Mouse (Mus musculus): ENCODE data around the gene Klhl41. TPM values are rescaled to one million over a fixed set of nuclear protein-coding genes. Genes with fewer than 3 reads are reported as not detected.

Gene Klhl41
- polyA plus RNA-seq, 1 experiment from 2014 or later: 0.23 TPM

DNA sequence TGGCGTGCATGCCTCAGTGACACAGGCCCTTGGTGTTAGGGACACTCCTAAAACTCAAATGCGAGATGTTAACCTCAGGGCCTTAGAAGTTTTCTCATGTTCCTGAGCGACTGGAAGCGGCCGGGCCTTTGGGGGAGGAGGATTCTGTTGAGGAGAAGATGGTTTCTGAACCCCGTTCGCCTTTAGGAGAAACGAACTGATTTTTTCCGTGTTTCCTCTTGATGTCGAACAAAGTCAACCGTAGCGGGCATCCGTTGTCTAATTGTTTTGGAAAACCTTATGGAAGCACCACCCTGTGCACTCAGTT is 53.6 kb downstream of the Klhl41 start:
- Histone ChIP-seq H3K4me3 (ENCODE audit: low read depth, low read length) (peak overlapping the region; percentile 97), H3K36me3 (ENCODE audit: control insufficient read depth, insufficient read depth, low read length) (no peaks in the 10 kb centered on the region), H3K27me3 (ENCODE audit: control insufficient read depth, insufficient read depth, low read depth, low read length) (no peaks in the 10 kb centered on the region), H3K4me1 (ENCODE audit: control insufficient read depth, insufficient read depth, low read length) (peaks cover 16% of the 10 kb centered on the region), H3K9ac (ENCODE audit: low read depth, low read length) (peak overlapping the region; percentile 90), H3K4me2 (ENCODE audit: low read length) (peak overlapping the region; percentile 71), H3K27ac (ENCODE audit: low read length) (peak overlapping the region; percentile 92), H3K9me3 (replicated peaks; ENCODE audit: control insufficient read depth, low read length, poor library complexity, severe bottlenecking) (no peaks in the 10 kb centered on the region)
- no peak for ATAC-seq
- WGBS: under 1% methylated on average over 13 of the region's 13 CpGs

Other genes starting within 250 kb of the Klhl41 start
- 0.58 and 0.88 TPM in 2 replicates for gene Lrp2, start 84.1 kb upstream of the Klhl41 start, polyA plus RNA-seq (2015; fragmentation: Nextera tagmentation; extraction: Ambion mirVana)
- gene Bbs5, start 22.9 kb upstream of the Klhl41 start, polyA plus RNA-seq (2015; fragmentation: Nextera tagmentation; extraction: Ambion mirVana): 30.1 and 31.5 TPM in 2 replicates
- gene Fastkd1, start 43.4 kb downstream of the Klhl41 start, polyA plus RNA-seq (2015; fragmentation: Nextera tagmentation; extraction: Ambion mirVana): 18.0 and 18.2 TPM in 2 replicates
- 135 and 147 TPM in 2 replicates for gene Ppig, start 52.4 kb downstream of the Klhl41 start, polyA plus RNA-seq (2015; fragmentation: Nextera tagmentation; extraction: Ambion mirVana)
- 2.6 and 3.0 TPM in 2 replicates for gene Ccdc173, start 119.5 kb downstream of the Klhl41 start, polyA plus RNA-seq (2015; fragmentation: Nextera tagmentation; extraction: Ambion mirVana)
- 35.9 and 38.5 TPM in 2 replicates for gene Phospho2, start 119.5 kb downstream of the Klhl41 start, polyA plus RNA-seq (2015; fragmentation: Nextera tagmentation; extraction: Ambion mirVana)
- gene Klhl23, start 151.8 kb downstream of the Klhl41 start, polyA plus RNA-seq (2015; fragmentation: Nextera tagmentation; extraction: Ambion mirVana): 93.3 and 104 TPM in 2 replicates
- gene Ssb, start 191.4 kb downstream of the Klhl41 start, polyA plus RNA-seq (2015; fragmentation: Nextera tagmentation; extraction: Ambion mirVana): 241 and 245 TPM in 2 replicates
- 32.5 and 33.4 TPM in 2 replicates for gene Mettl5, start 215.5 kb downstream of the Klhl41 start, polyA plus RNA-seq (2015; fragmentation: Nextera tagmentation; extraction: Ambion mirVana)
- 20.3 and 20.6 TPM in 2 replicates for gene Ubr3, start 227.1 kb downstream of the Klhl41 start, polyA plus RNA-seq (2015; fragmentation: Nextera tagmentation; extraction: Ambion mirVana)